Mouse (Mus musculus) stomach, postnatal 0 days (tissue): ENCODE results near the gene Tcf23.

ENCODE experiments used
- CTCF ChIP-seq: IDR thresholded peaks from 2 replicates; pipeline ENCODE4 v1.5.1; 2016; ENCODE audit warnings: antibody characterized with exemption, low read depth, mild to moderate bottlenecking, moderate library complexity
- EP300 ChIP-seq: optimal IDR thresholded peaks from 2 replicates; pipeline ENCODE3; 2016; ENCODE audit warnings: antibody characterized with exemption

- TF ChIP-seq CTCF = no peak
- no peak for TF ChIP-seq EP300
Measured at GRCm38 (mm10) chr5:30951706-30952105, 16.8 kb upstream of the Tcf23 start.
